Mouse (Mus musculus): ENCODE data around the gene Fam120a. TPM values are rescaled to one million over a fixed set of nuclear protein-coding genes. Genes with fewer than 3 reads are reported as not detected.

Gene Fam120a
- total and polyA plus RNA-seq, 2 experiments from 2014 or later, result 9.5 to 58.3 TPM

GRCm38 (mm10) chr13:48948951-48949350, 18.9 kb downstream of the Fam120a start:
- whole genome bisulfite sequencing, result 82% methylated on average over 6 of the region's 6 CpGs
- no peak overlapping the region for H3K9ac ChIP-seq (replicated peaks; ENCODE audit: low read length, poor library complexity, severe bottlenecking)
- no peaks in the 10 kb centered on the region for H3K9me3 ChIP-seq (ENCODE audit: low read length)
- no peak overlapping the region for H3K4me3 ChIP-seq (ENCODE audit: low read depth, low read length)
- no peak overlapping the region for H3K27ac ChIP-seq (ENCODE audit: low read depth, low read length)
- peaks cover 4% of the 10 kb centered on the region; the same call in 1 of the 2 replicates for H3K36me3 ChIP-seq (ENCODE audit: insufficient read depth, low read length)
- H3K4me2 ChIP-seq (ENCODE audit: low read depth, low read length, poor library complexity, severe bottlenecking), result no peak overlapping the region
- TF ChIP-seq CTCF (IDR thresholded peaks at IDR 0.05), result no peak
- no peaks in the 10 kb centered on the region for H3K4me1 ChIP-seq (ENCODE audit: insufficient read depth, low read length)
- no peaks in the 10 kb centered on the region for H3K27me3 ChIP-seq (ENCODE audit: insufficient read depth, low read length)
- DNase-seq (ENCODE audit: low spot score), result no peak
- ATAC-seq (ENCODE audit: low FRiP score), result no peak

- Histone ChIP-seq H3K4me1 (ENCODE audit: insufficient read depth, low read length) (no peaks in the 10 kb centered on the region), H3K9ac (replicated peaks; ENCODE audit: low read length, poor library complexity, severe bottlenecking) (no peak overlapping the region), H3K27me3 (ENCODE audit: insufficient read depth, low read length) (no peaks in the 10 kb centered on the region), H3K36me3 (ENCODE audit: insufficient read depth, low read length) (peaks cover 9% of the 10 kb centered on the region; the same call in 1 of the 2 replicates), H3K27ac (ENCODE audit: low read depth, low read length) (no peak overlapping the region), H3K4me2 (ENCODE audit: low read depth, low read length, poor library complexity, severe bottlenecking) (no peak overlapping the region), H3K9me3 (ENCODE audit: low read length) (no peaks in the 10 kb centered on the region), H3K4me3 (ENCODE audit: low read depth, low read length) (no peak overlapping the region)
- ATAC-seq (ENCODE audit: low FRiP score) (no peak), DNase-seq (ENCODE audit: low spot score) (no peak)
- TF ChIP-seq CTCF (IDR thresholded peaks at IDR 0.05), result no peak
- 89% methylated on average over 1 of the region's 1 CpGs for WGBS
Observed at GRCm38 (mm10) chr13:48944571-48944970, 23.2 kb downstream of the Fam120a start.

- Histone ChIP-seq H3K4me3 (ENCODE audit: low read depth, low read length) (no peak overlapping the region), H3K27ac (ENCODE audit: low read depth, low read length) (no peak overlapping the region), H3K9ac (replicated peaks; ENCODE audit: low read length, poor library complexity, severe bottlenecking) (no peak overlapping the region), H3K36me3 (ENCODE audit: insufficient read depth, low read length) (peaks cover 9% of the 10 kb centered on the region; the same call in 1 of the 2 replicates), H3K27me3 (ENCODE audit: insufficient read depth, low read length) (no peaks in the 10 kb centered on the region), H3K4me1 (ENCODE audit: insufficient read depth, low read length) (no peaks in the 10 kb centered on the region), H3K4me2 (ENCODE audit: low read depth, low read length, poor library complexity, severe bottlenecking) (no peak overlapping the region), H3K9me3 (ENCODE audit: low read length) (no peaks in the 10 kb centered on the region)
- 94% methylated on average over 2 of the region's 2 CpGs for WGBS
- DNase-seq (ENCODE audit: low spot score) (no peak), ATAC-seq (ENCODE audit: low FRiP score) (no peak)
- no peak for TF ChIP-seq CTCF (IDR thresholded peaks at IDR 0.05)
Observed at GRCm38 (mm10) chr13:48942471-48942870, 25.3 kb downstream of the Fam120a start.

GRCm38 (mm10) chr13:48941773-48942172, 26.0 kb downstream of the Fam120a start:
- DNase-seq (ENCODE audit: low spot score), result no peak
- H3K4me1 ChIP-seq (ENCODE audit: insufficient read depth, low read length), result no peaks in the 10 kb centered on the region
- 58% methylated on average over 3 of the region's 3 CpGs for WGBS
- TF ChIP-seq CTCF (IDR thresholded peaks at IDR 0.05), result no peak
- no peak overlapping the region for H3K9ac ChIP-seq (replicated peaks; ENCODE audit: low read length, poor library complexity, severe bottlenecking)
- no peak overlapping the region for H3K4me2 ChIP-seq (ENCODE audit: low read depth, low read length, poor library complexity, severe bottlenecking)
- H3K9me3 ChIP-seq (ENCODE audit: low read length), result no peaks in the 10 kb centered on the region
- H3K4me3 ChIP-seq (ENCODE audit: low read depth, low read length), result no peak overlapping the region
- no peak for ATAC-seq (ENCODE audit: low FRiP score)
- H3K27ac ChIP-seq (ENCODE audit: low read depth, low read length), result no peak overlapping the region
- H3K27me3 ChIP-seq (ENCODE audit: insufficient read depth, low read length), result no peaks in the 10 kb centered on the region
- H3K36me3 ChIP-seq (ENCODE audit: insufficient read depth, low read length), result peaks cover 5% of the 10 kb centered on the region; the same call in 1 of the 2 replicates

GRCm38 (mm10) chr13:48934597-48934996, 33.2 kb downstream of the Fam120a start:
- no peaks in the 10 kb centered on the region for H3K4me1 ChIP-seq (ENCODE audit: insufficient read depth, low read length)
- ATAC-seq (ENCODE audit: low FRiP score) (no peak), DNase-seq (ENCODE audit: low spot score) (no peak)
- WGBS, result 67% methylated on average over 6 of the region's 6 CpGs
- no peak overlapping the region for H3K27ac ChIP-seq (ENCODE audit: low read depth, low read length)
- peaks cover 20% of the 10 kb centered on the region for H3K36me3 ChIP-seq (ENCODE audit: insufficient read depth, low read length)
- no peak overlapping the region for H3K4me2 ChIP-seq (ENCODE audit: low read depth, low read length, poor library complexity, severe bottlenecking)
- H3K27me3 ChIP-seq (ENCODE audit: insufficient read depth, low read length), result no peaks in the 10 kb centered on the region
- no peak for TF ChIP-seq CTCF (IDR thresholded peaks at IDR 0.05)
- H3K4me3 ChIP-seq (ENCODE audit: low read depth, low read length), result no peak overlapping the region
- H3K9me3 ChIP-seq (ENCODE audit: low read length), result no peaks in the 10 kb centered on the region
- H3K9ac ChIP-seq (replicated peaks; ENCODE audit: low read length, poor library complexity, severe bottlenecking), result no peak overlapping the region

- H3K4me1 ChIP-seq (ENCODE audit: insufficient read depth, low read length), result no peaks in the 10 kb centered on the region
- no peak overlapping the region for H3K4me3 ChIP-seq (ENCODE audit: low read depth, low read length)
- H3K27ac ChIP-seq (ENCODE audit: low read depth, low read length), result no peak overlapping the region
- peaks cover 25% of the 10 kb centered on the region for H3K36me3 ChIP-seq (ENCODE audit: insufficient read depth, low read length)
- H3K4me2 ChIP-seq (ENCODE audit: low read depth, low read length, poor library complexity, severe bottlenecking), result no peak overlapping the region
- TF ChIP-seq CTCF (IDR thresholded peaks at IDR 0.05), result no peak
- no peaks in the 10 kb centered on the region for H3K27me3 ChIP-seq (ENCODE audit: insufficient read depth, low read length)
- H3K9ac ChIP-seq (replicated peaks; ENCODE audit: low read length, poor library complexity, severe bottlenecking), result no peak overlapping the region
- H3K9me3 ChIP-seq (ENCODE audit: low read length), result no peaks in the 10 kb centered on the region
- WGBS, result 82% methylated on average over 3 of the region's 3 CpGs
- ATAC-seq (ENCODE audit: low FRiP score) (no peak), DNase-seq (ENCODE audit: low spot score) (no peak)
Observed at GRCm38 (mm10) chr13:48932692-48933091, 35.1 kb downstream of the Fam120a start.

Measured in midbrain, postnatal 0 days (tissue).